Mouse (Mus musculus) embryonic fibroblast, embryonic 13.5 days (primary cell): ENCODE measurements around the gene Ints4.

Experiments
- CTCF ChIP-seq: IDR thresholded peaks from 2 replicates; pipeline ENCODE4 v1.5.1; 2011; ENCODE audit warnings: mild to moderate bottlenecking, control low read depth, low read length, moderate library complexity, borderline replicate concordance; ENCODE audit not compliant: insufficient read depth
- POLR2A ChIP-seq: IDR thresholded peaks from 2 replicates; pipeline ENCODE4 v1.6.1; 2011; ENCODE audit warnings: low read depth, mild to moderate bottlenecking, control low read depth, low read length, moderate library complexity

DNA sequence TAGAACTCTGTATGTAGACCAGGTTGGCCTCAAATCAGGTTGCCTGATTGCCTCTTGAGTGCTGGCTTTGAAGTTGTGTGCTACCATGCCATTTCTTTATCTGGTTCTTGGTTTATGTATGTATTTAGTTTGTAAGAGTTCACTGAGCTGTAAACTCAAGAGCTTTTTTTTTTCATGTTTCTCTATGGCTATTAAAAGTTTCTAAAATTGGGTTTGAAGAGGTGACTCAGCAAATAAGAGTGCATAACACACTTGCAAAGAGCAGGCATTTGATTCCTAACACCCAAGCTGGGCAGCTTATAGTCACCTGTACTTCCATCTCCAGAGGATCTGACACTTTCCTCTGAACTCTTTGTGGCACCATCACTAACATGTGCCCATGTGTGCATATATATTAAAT, 14.3 kb downstream of the Ints4 start:
- TF ChIP-seq POLR2A (no peak), CTCF (no peak)
